Mouse (Mus musculus): ENCODE results near the gene Btn1a1. TPM values are rescaled to one million over a fixed set of nuclear protein-coding genes. Genes with fewer than 3 reads are reported as not detected.

Gene Btn1a1
- polyA plus RNA-seq, 1 experiment from 2014 or later, result not detected

DNA sequence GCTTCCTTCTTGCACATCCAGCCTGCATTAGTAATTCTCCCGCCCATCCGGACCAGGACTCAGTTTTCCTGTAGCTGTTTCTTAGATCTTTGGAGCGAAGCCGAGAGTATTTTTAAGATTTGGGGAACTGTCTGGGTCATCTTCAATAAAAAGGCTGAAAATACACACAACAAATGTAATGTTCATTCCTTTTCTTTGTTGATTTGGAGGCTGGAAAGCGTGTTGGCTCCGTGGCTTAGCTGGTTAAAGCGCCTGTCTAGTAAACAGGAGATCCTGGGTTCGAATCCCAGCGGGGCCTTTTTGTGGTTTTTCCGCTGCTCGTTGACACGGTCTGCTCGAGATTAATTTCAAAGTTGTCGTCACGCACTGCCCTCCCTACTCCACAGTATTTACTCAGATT lies 15.3 kb downstream of the Btn1a1 start:
- no peaks in the 10 kb centered on the region for H3K36me3 ChIP-seq
- no peaks in the 10 kb centered on the region for H3K9me3 ChIP-seq (replicated peaks)
- H3K4me2 ChIP-seq, result peak overlapping the region; percentile 71
- H3K27me3 ChIP-seq (replicated peaks), result no peaks in the 10 kb centered on the region
- peak overlapping the region; percentile 72 for H3K27ac ChIP-seq (replicated peaks)
- H3K9ac ChIP-seq (replicated peaks), result peak overlapping the region; percentile 61
- H3K4me1 ChIP-seq, result peaks cover 13% of the 10 kb centered on the region
- peak; percentile 22; the same call in 1 of the 2 replicates for ATAC-seq (ENCODE audit: low FRiP score)
- under 1% methylated on average over 15 of the region's 15 CpGs for WGBS
- H3K4me3 ChIP-seq (replicated peaks), result peak overlapping the region; percentile 56

DNA sequence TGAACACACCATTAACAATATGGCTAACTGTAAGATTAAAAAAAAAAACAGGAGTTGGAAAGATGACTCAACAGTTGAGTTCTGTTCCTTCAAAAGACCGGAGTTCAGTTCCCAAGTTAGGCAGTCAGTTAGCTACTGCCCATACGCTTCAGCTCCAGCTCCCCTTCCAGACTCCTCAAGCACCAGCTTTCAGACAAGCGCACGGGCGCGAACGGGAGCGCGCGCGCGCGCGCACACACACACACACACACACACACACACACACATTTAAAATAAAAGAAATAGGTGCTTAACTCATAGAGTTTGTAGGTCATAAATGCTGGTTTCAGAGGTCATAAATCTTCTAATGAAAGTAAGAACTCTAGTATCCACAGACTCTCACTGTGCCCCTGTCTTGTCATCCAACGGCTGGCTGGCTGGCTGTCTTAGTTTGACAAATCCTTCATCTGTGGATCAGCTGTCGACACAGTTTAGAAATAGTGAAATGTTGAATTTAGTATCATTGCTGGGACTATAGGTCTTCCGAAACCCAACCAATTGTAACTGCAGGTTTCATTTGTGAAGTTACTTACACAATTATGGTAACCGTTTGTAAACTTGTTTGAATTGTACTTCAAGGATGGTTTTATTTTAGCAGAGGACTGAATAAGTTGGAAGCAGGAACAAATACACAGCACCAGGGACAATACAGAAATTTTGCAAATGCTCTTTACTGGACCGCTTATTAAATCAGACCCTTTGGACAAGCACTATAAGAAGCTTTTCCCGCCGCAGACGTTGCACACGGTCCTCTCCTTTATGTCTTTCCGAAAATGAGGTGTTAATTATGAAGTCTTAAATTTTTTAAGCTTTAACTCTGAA lies 16.2 kb downstream of the Btn1a1 start:
- under 1% methylated on average over 24 of the region's 24 CpGs for WGBS
- no peak overlapping the region; the same call in 1 of the 2 replicates for H3K27ac ChIP-seq (replicated peaks)
- ATAC-seq (ENCODE audit: low FRiP score), result no peak
- peak overlapping the region; percentile 71 for H3K4me2 ChIP-seq
- H3K4me1 ChIP-seq, result peaks cover 14% of the 10 kb centered on the region
- H3K36me3 ChIP-seq, result no peaks in the 10 kb centered on the region
- no peaks in the 10 kb centered on the region for H3K9me3 ChIP-seq (replicated peaks)
- peak overlapping the region; percentile 56 for H3K4me3 ChIP-seq (replicated peaks)
- H3K27me3 ChIP-seq (replicated peaks), result no peaks in the 10 kb centered on the region
- peak overlapping the region; percentile 61 for H3K9ac ChIP-seq (replicated peaks)

DNA sequence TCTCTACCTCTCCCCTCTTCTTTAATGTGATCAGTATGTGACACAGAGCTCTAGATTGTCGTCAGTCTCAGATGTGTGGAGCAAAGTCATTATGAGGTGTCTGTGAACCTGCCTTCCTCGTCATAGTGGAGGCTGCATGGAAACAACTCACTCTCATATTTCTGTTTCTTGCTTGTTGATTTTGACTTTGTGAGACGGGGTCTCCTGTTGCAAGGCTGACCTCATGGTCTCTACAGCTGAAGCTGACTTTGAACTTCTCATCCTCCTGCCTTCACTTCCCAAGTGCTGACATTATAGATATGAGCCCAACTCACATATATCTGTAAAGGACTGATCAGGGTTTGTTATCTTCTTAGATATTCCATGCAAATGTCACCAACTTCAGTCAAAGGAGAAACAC lies 16.9 kb downstream of the Btn1a1 start:
- H3K9me3 ChIP-seq (replicated peaks), result no peaks in the 10 kb centered on the region
- 62% methylated on average over 3 of the region's 3 CpGs for WGBS

DNA sequence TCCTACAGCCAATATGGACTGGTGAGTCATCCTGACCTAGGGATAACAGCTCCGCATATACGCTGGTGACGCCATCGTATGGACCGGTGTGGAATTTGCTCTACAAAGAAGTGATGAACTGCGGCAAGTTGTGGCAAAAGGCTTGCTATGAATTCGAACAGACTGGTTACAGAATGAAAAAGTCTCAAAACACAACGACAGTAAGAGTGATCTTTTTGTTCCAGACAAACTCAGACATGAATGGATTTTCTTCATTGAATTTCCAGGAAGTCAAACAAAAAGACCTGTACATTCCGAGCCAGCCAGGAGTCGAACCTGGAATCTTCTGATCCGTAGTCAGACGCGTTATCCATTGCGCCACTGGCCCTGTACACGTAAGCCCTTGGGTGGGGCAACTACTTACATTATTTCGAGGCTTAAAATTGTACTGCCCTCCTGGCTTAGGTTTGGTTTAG lies 19.2 kb downstream of the Btn1a1 start:
- peak overlapping the region; percentile 99 for H3K27ac ChIP-seq (replicated peaks)
- no peaks in the 10 kb centered on the region for H3K27me3 ChIP-seq (replicated peaks)
- peak overlapping the region; percentile 71 for H3K4me2 ChIP-seq
- peak overlapping the region; percentile 76 for H3K9ac ChIP-seq (replicated peaks)
- peak overlapping the region; percentile 73 for H3K4me3 ChIP-seq (replicated peaks)
- no peaks in the 10 kb centered on the region for H3K36me3 ChIP-seq
- WGBS, result under 1% methylated on average over 16 of the region's 16 CpGs
- H3K4me1 ChIP-seq, result peaks cover 23% of the 10 kb centered on the region
- ATAC-seq (ENCODE audit: low FRiP score), result peak; percentile 84
- no peaks in the 10 kb centered on the region for H3K9me3 ChIP-seq (replicated peaks)

More for the DNA sequence above, 16.9 kb downstream of the Btn1a1 start:
- H3K27me3 ChIP-seq (replicated peaks), result no peaks in the 10 kb centered on the region
- no peaks in the 10 kb centered on the region for H3K36me3 ChIP-seq
- peak overlapping the region; percentile 71 for H3K4me2 ChIP-seq
- H3K4me3 ChIP-seq (replicated peaks), result peak overlapping the region; percentile 56
- H3K4me1 ChIP-seq, result peaks cover 20% of the 10 kb centered on the region
- H3K27ac ChIP-seq (replicated peaks), result no peak overlapping the region
- ATAC-seq (ENCODE audit: low FRiP score), result no peak
- H3K9ac ChIP-seq (replicated peaks), result peak overlapping the region; percentile 61; the same call in 1 of the 2 replicates

DNA sequence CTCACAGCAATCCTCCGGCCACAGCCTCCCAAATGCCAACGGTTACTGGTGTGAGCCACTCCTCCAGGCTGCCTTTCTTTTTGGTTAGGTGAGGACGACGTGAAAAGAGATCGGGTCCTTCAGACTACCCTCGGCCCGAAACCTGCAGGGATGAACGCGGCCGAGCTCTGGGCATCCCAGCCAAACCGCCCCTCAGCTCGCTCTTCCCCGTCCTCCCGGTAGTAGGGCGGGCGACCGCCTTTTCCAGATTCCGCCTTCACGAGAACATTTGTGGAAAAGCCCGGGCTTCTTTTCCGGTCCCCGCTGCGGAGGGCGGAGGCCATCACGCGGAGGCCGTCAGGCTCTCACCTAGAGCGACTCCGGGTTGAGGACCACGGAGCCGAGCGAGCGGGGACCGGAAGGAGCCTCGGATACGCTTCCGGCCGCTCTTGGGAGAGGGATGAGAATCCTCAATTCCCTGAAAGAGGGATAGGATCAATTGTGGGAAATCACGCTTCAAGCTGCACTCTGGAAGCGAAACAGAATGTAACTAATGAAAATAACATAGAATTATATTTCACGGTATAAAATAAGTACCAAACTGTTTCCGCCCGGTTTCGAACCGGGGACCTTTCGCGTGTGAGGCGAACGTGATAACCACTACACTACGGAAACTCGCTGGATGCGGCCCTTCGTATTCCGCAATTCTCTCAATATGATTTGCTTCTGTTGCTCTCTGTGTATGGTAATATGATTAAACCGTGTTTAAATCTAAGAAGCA lies 20.0 kb downstream of the Btn1a1 start:
- H3K9ac ChIP-seq (replicated peaks), result peak overlapping the region; percentile 76
- peak overlapping the region; percentile 71 for H3K4me2 ChIP-seq

DNA sequence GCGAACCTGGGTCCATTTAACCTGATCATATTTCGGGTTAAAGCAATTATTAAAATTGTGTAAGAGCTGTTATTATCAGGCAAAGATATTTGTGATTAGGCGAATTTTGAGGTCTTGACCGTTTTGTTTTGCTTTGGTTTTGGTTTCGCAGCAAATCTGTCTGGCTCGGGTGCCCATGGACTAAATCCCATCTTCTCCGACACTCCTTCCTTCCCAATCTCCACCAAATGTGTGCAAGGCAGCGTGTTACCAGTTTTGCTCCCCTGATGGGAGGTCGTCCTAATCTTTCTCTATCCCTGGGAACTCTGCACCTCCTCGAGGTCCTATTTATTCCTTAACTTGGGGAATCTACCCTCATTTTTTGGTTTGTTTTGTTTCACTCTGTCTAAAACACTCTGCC lies 20.5 kb downstream of the Btn1a1 start:
- Histone ChIP-seq H3K4me1 (peaks cover 19% of the 10 kb centered on the region), H3K9ac (replicated peaks) (peak overlapping the region; percentile 76), H3K36me3 (no peaks in the 10 kb centered on the region), H3K27me3 (replicated peaks) (no peaks in the 10 kb centered on the region), H3K9me3 (replicated peaks) (no peaks in the 10 kb centered on the region), H3K27ac (replicated peaks) (peak overlapping the region; percentile 99), H3K4me2 (peak overlapping the region; percentile 71), H3K4me3 (replicated peaks) (peak overlapping the region; percentile 73)
- WGBS, result 4% methylated on average over 10 of the region's 10 CpGs
- peak; percentile 11 for ATAC-seq (ENCODE audit: low FRiP score)

More for the DNA sequence above, 20.0 kb downstream of the Btn1a1 start:
- H3K27me3 ChIP-seq (replicated peaks), result no peaks in the 10 kb centered on the region
- no peaks in the 10 kb centered on the region for H3K36me3 ChIP-seq
- WGBS, result under 1% methylated on average over 55 of the region's 55 CpGs
- no peaks in the 10 kb centered on the region for H3K9me3 ChIP-seq (replicated peaks)
- peak overlapping the region; percentile 99 for H3K27ac ChIP-seq (replicated peaks)
- H3K4me1 ChIP-seq, result peaks cover 19% of the 10 kb centered on the region
- peak; percentile 93 for ATAC-seq (ENCODE audit: low FRiP score)
- H3K4me3 ChIP-seq (replicated peaks), result peak overlapping the region; percentile 73

DNA sequence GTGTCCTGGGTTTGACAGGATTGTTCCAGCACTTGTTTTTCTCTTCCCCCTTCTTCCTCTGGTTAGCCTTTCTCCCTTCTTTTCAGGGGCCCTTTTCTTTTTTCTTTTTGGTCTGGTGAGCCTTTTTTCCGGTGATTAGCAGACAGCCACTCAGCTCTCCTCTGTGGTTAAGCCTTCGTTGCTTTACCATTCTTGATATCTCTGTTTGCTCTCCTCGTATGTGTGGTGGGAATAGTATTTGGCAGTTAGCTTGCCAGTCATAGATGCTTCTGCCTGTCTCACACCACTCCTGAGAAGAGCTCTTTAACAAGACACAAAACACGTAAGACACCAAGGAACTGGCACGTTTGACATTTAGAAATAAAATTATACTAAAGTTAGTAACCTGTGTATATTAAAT lies 21.2 kb downstream of the Btn1a1 start:
- WGBS, result 59% methylated on average over 5 of the region's 5 CpGs
- Histone ChIP-seq H3K36me3 (no peaks in the 10 kb centered on the region), H3K27me3 (replicated peaks) (no peaks in the 10 kb centered on the region), H3K4me1 (peaks cover 19% of the 10 kb centered on the region), H3K9me3 (replicated peaks) (no peaks in the 10 kb centered on the region), H3K4me2 (peak overlapping the region; percentile 71), H3K4me3 (replicated peaks) (peak overlapping the region; percentile 73), H3K9ac (replicated peaks) (0 out of 2 replicates have a peak overlapping the region, but pooled peaks have one; percentile 21), H3K27ac (replicated peaks) (peak overlapping the region; percentile 4; the same call in 1 of the 2 replicates)
- ATAC-seq (ENCODE audit: low FRiP score), result no peak

GRCm38 (mm10) chr13:23439901-23440300 lies 25.8 kb downstream of the Btn1a1 start:
- ATAC-seq (ENCODE audit: low FRiP score), result no peak
- Histone ChIP-seq H3K4me1 (peaks cover 19% of the 10 kb centered on the region), H3K27ac (replicated peaks) (no peak overlapping the region), H3K9ac (replicated peaks) (no peak overlapping the region), H3K27me3 (replicated peaks) (no peaks in the 10 kb centered on the region), H3K4me2 (no peak overlapping the region), H3K4me3 (replicated peaks) (0 out of 2 replicates have a peak overlapping the region, but pooled peaks have one; percentile 4), H3K9me3 (replicated peaks) (no peaks in the 10 kb centered on the region), H3K36me3 (no peaks in the 10 kb centered on the region)
- 65% methylated on average over 10 of the region's 10 CpGs for WGBS

- peaks cover 14% of the 10 kb centered on the region for H3K4me1 ChIP-seq
- H3K4me2 ChIP-seq, result peak overlapping the region; percentile 78
- H3K27ac ChIP-seq (replicated peaks), result no peak overlapping the region; the same call in 1 of the 2 replicates
- H3K4me3 ChIP-seq (replicated peaks), result peak overlapping the region; percentile 56
- no peaks in the 10 kb centered on the region for H3K36me3 ChIP-seq
- ATAC-seq (ENCODE audit: low FRiP score), result peak; percentile 79
- H3K9ac ChIP-seq (replicated peaks), result peak overlapping the region; percentile 47
- H3K9me3 ChIP-seq (replicated peaks), result no peaks in the 10 kb centered on the region
- under 1% methylated on average over 7 of the region's 7 CpGs for WGBS
- no peaks in the 10 kb centered on the region for H3K27me3 ChIP-seq (replicated peaks)
Measured at GRCm38 (mm10) chr13:23438521-23438920, 27.2 kb downstream of the Btn1a1 start.

DNA sequence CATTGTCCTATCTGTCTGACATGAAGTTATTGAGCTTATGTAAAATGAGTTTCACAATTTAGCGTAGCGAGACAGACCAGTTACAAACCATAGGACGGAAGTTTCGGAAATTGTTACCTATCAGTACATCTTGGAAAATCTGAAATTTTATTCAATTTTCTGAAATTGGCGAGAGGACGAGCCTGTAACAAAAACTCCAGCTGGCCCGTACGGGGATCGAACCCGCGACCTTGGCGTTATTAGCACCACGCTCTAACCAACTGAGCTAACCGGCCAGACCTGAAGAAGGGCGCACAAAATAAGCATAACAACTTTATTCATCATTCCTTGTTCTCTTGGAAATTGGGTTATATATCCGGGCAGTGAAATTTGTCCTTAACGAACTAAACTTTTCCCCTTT lies 27.8 kb downstream of the Btn1a1 start:
- Histone ChIP-seq H3K36me3 (no peaks in the 10 kb centered on the region), H3K27me3 (replicated peaks) (no peaks in the 10 kb centered on the region), H3K4me1 (peaks cover 16% of the 10 kb centered on the region), H3K4me3 (replicated peaks) (peak overlapping the region; percentile 56), H3K27ac (replicated peaks) (peak overlapping the region; percentile 75), H3K4me2 (peak overlapping the region; percentile 78), H3K9ac (replicated peaks) (peak overlapping the region; percentile 56), H3K9me3 (replicated peaks) (no peaks in the 10 kb centered on the region)
- ATAC-seq (ENCODE audit: low FRiP score), result peak; percentile 94
- WGBS, result under 1% methylated on average over 17 of the region's 17 CpGs

All from neural tube, embryonic 15.5 days (tissue).